Mouse (Mus musculus): ENCODE data around the gene Gm21970. TPM values are rescaled to one million over a fixed set of nuclear protein-coding genes. Genes with fewer than 3 reads are reported as not detected.
A peak's percentile ranks its signal among the peaks of the same experiment; 100 is the strongest.

Gene Gm21970
- polyA plus RNA-seq, 1 experiment: not detected

GRCm38 (mm10) chr16:91367066-91367465 is 24.5 kb upstream of the Gm21970 start:
- no peak for TF ChIP-seq GATA1 (IDR thresholded peaks at IDR 0.05; ENCODE audit: borderline replicate concordance, low read length)
- H3K9me3 ChIP-seq: peaks cover 10% of the 10 kb centered on the region
- peaks cover 45% of the 10 kb centered on the region for H3K4me1 ChIP-seq
- H3K4me3 ChIP-seq (replicated peaks): peak overlapping the region; percentile 77
- peaks cover 2% of the 10 kb centered on the region for H3K36me3 ChIP-seq (replicated peaks; ENCODE audit: low read length)
- peaks cover 4% of the 10 kb centered on the region for H3K27me3 ChIP-seq (replicated peaks)

- peaks cover 14% of the 10 kb centered on the region for H3K9me3 ChIP-seq
Observed at GRCm38 (mm10) chr16:91372577-91373472, 18.7 kb upstream of the Gm21970 start, which contains the start of gene Ifnar2. Gene Ifnar2, plus strand, starts transcription at chr16:91372783.

GRCm38 (mm10) chr16:91373473-91374252 is 17.9 kb upstream of the Gm21970 start:
- H3K27me3 ChIP-seq (replicated peaks): no peaks in the 10 kb centered on the region
- peak overlapping the region; percentile 99 for H3K4me3 ChIP-seq (replicated peaks)
- no peak for TF ChIP-seq FLI1 (IDR thresholded peaks at IDR 0.05; ENCODE audit: low read length)
- no peak for TF ChIP-seq GATA1 (IDR thresholded peaks at IDR 0.05; ENCODE audit: borderline replicate concordance, low read length)
- peaks cover 8% of the 10 kb centered on the region; the same call in 1 of the 2 replicates for H3K9me3 ChIP-seq
- H3K4me1 ChIP-seq: peaks cover 28% of the 10 kb centered on the region
- H3K36me3 ChIP-seq (replicated peaks; ENCODE audit: low read length): peaks cover 38% of the 10 kb centered on the region

More at GRCm38 (mm10) chr16:91372577-91373472, 18.7 kb upstream of the Gm21970 start, which contains the start of gene Ifnar2:
- peaks cover 30% of the 10 kb centered on the region for H3K36me3 ChIP-seq (replicated peaks; ENCODE audit: low read length)
- peak within 1 kb of the TSS; percentile 99 for H3K4me3 ChIP-seq (replicated peaks)
- TF ChIP-seq GATA1 (IDR thresholded peaks at IDR 0.05; ENCODE audit: borderline replicate concordance, low read length): no peak
- no peak for TF ChIP-seq FLI1 (IDR thresholded peaks at IDR 0.05; ENCODE audit: low read length)
- no peaks in the 10 kb centered on the region for H3K27me3 ChIP-seq (replicated peaks)
- H3K4me1 ChIP-seq: peaks cover 29% of the 10 kb centered on the region

GRCm38 (mm10) chr16:91374253-91374634 is 17.3 kb upstream of the Gm21970 start:
- H3K36me3 ChIP-seq (replicated peaks; ENCODE audit: low read length): peaks cover 41% of the 10 kb centered on the region
- H3K4me1 ChIP-seq: peaks cover 34% of the 10 kb centered on the region
- TF ChIP-seq GATA1 (IDR thresholded peaks at IDR 0.05; ENCODE audit: borderline replicate concordance, low read length) (no peak), FLI1 (IDR thresholded peaks at IDR 0.05; ENCODE audit: low read length) (no peak)
- no peaks in the 10 kb centered on the region for H3K27me3 ChIP-seq (replicated peaks)
- peaks cover 8% of the 10 kb centered on the region; the same call in 1 of the 2 replicates for H3K9me3 ChIP-seq
- peak overlapping the region; percentile 99 for H3K4me3 ChIP-seq (replicated peaks)

GRCm38 (mm10) chr16:91376701-91377100 is 14.8 kb upstream of the Gm21970 start:
- H3K27me3 ChIP-seq (replicated peaks): no peaks in the 10 kb centered on the region
- H3K4me3 ChIP-seq (replicated peaks): no peak overlapping the region
- peaks cover 8% of the 10 kb centered on the region; the same call in 1 of the 2 replicates for H3K9me3 ChIP-seq
- H3K36me3 ChIP-seq (replicated peaks; ENCODE audit: low read length): peaks cover 55% of the 10 kb centered on the region
- no peak for TF ChIP-seq GATA1 (IDR thresholded peaks at IDR 0.05; ENCODE audit: borderline replicate concordance, low read length)
- TF ChIP-seq FLI1 (IDR thresholded peaks at IDR 0.05; ENCODE audit: low read length): no peak
- H3K4me1 ChIP-seq: peaks cover 42% of the 10 kb centered on the region

- peaks cover 8% of the 10 kb centered on the region; the same call in 1 of the 2 replicates for H3K9me3 ChIP-seq
- H3K36me3 ChIP-seq (replicated peaks; ENCODE audit: low read length): peaks cover 71% of the 10 kb centered on the region
- H3K4me3 ChIP-seq (replicated peaks): no peak overlapping the region
- peaks cover 41% of the 10 kb centered on the region for H3K4me1 ChIP-seq
- TF ChIP-seq GATA1 (IDR thresholded peaks at IDR 0.05; ENCODE audit: borderline replicate concordance, low read length): no peak
- TF ChIP-seq FLI1 (IDR thresholded peaks at IDR 0.05; ENCODE audit: low read length): no peak
- H3K27me3 ChIP-seq (replicated peaks): no peaks in the 10 kb centered on the region
Observed at GRCm38 (mm10) chr16:91378431-91378986, 13.0 kb upstream of the Gm21970 start.

- Histone ChIP-seq H3K4me3 (replicated peaks) (no peak overlapping the region), H3K36me3 (replicated peaks; ENCODE audit: low read length) (peaks cover 76% of the 10 kb centered on the region), H3K27me3 (replicated peaks) (no peaks in the 10 kb centered on the region), H3K9me3 (peaks cover 8% of the 10 kb centered on the region; the same call in 1 of the 2 replicates), H3K4me1 (peaks cover 36% of the 10 kb centered on the region)
- TF ChIP-seq GATA1 (IDR thresholded peaks at IDR 0.05; ENCODE audit: borderline replicate concordance, low read length) (no peak), FLI1 (IDR thresholded peaks at IDR 0.05; ENCODE audit: low read length) (no peak)
Observed at GRCm38 (mm10) chr16:91378991-91379390, 12.5 kb upstream of the Gm21970 start.

GRCm38 (mm10) chr16:91379412-91379811 is 12.1 kb upstream of the Gm21970 start:
- no peaks in the 10 kb centered on the region for H3K27me3 ChIP-seq (replicated peaks)
- peaks cover 80% of the 10 kb centered on the region for H3K36me3 ChIP-seq (replicated peaks; ENCODE audit: low read length)
- H3K9me3 ChIP-seq: peaks cover 8% of the 10 kb centered on the region; the same call in 1 of the 2 replicates
- TF ChIP-seq FLI1 (IDR thresholded peaks at IDR 0.05; ENCODE audit: low read length) (no peak), GATA1 (IDR thresholded peaks at IDR 0.05; ENCODE audit: borderline replicate concordance, low read length) (no peak)
- H3K4me3 ChIP-seq (replicated peaks): no peak overlapping the region
- H3K4me1 ChIP-seq: peaks cover 32% of the 10 kb centered on the region

- peaks cover 8% of the 10 kb centered on the region; the same call in 1 of the 2 replicates for H3K9me3 ChIP-seq
- peaks cover 82% of the 10 kb centered on the region for H3K36me3 ChIP-seq (replicated peaks; ENCODE audit: low read length)
- TF ChIP-seq FLI1 (IDR thresholded peaks at IDR 0.05; ENCODE audit: low read length) (no peak), GATA1 (IDR thresholded peaks at IDR 0.05; ENCODE audit: borderline replicate concordance, low read length) (no peak)
- H3K4me3 ChIP-seq (replicated peaks): peak overlapping the region; percentile 23
- peaks cover 33% of the 10 kb centered on the region for H3K4me1 ChIP-seq
- H3K27me3 ChIP-seq (replicated peaks): no peaks in the 10 kb centered on the region
Observed at GRCm38 (mm10) chr16:91380151-91380550, 11.4 kb upstream of the Gm21970 start.

Data from megakaryocyte, embryonic 14.5 days (primary cell).